In the genomic region with DNA sequence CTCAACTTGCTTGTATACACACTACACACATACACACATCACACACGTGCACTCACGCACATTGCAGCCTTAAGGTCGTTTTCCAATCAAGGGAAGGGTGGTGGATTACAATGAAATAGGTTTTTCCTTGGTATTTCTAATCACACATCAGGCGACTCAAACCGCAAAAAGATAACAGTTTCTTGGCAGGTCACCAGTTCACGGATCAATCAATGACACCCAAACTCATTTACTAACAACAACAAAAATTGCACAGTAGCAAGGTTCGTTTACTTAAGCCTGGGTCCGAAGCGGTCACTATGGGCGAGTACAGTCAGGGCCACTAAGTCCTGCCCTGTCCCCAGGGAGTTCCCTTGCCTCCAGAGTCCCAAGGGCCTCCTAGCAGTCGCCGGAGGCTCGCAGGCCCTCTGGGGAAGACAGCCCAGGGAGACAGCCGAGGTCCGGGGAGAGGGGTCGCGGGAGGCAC, we compare ENCODE assay signal across 8 mouse cellular contexts. TPM values are rescaled to one million over a fixed set of nuclear protein-coding genes. Genes with fewer than 3 reads are reported as not detected.
DNase-seq lines count a peak whose midpoint lies in the region; ATAC-seq and TF ChIP-seq lines count a peak whose summit lies in the region.

No protein-coding gene starts in this region.

- peak overlapping the region; percentile 97 for H3K4me3 ChIP-seq in left cerebral cortex, adult 2 months
- H3K4me3 ChIP-seq in embryonic facial prominence, embryonic 10.5 days: peak overlapping the region; percentile 87
- H3K4me3 ChIP-seq in intestine, embryonic 15.5 days (replicated peaks): peak overlapping the region; percentile 88

- H3K36me3 ChIP-seq in embryonic facial prominence, embryonic 10.5 days (replicated peaks): 0 out of 2 replicates have a peak, but pooled peaks cover 3% of the 10 kb centered on the region
- H3K36me3 ChIP-seq in intestine, embryonic 15.5 days: no peaks in the 10 kb centered on the region

- no peak for TF ChIP-seq CTCF in left cerebral cortex, adult 2 months (IDR thresholded peaks at IDR 0.05)

- peak overlapping the region; percentile 78 for H3K9ac ChIP-seq in intestine, embryonic 15.5 days

- peaks cover 29% of the 10 kb centered on the region for H3K4me1 ChIP-seq in embryonic facial prominence, embryonic 10.5 days
- H3K4me1 ChIP-seq in intestine, embryonic 15.5 days (replicated peaks): peaks cover 9% of the 10 kb centered on the region; the same call in 1 of the 2 replicates

- intact Hi-C loops in left cerebral cortex, adult 2 months (cut with DNase I): loop anchor here (5.0 to 10.0 kb wide), 2 partner anchors 146 to 969 kb away; partner anchors contain the start of gene Gpbp1
- intact Hi-C loops in left cerebral cortex, postnatal 25 days (cut with DNase I): loop anchor here (5.0 kb wide), 1 partner anchor 131 kb away; no protein-coding TSS in a partner anchor

- H3K27ac ChIP-seq in left cerebral cortex, adult 2 months: peak overlapping the region; percentile 76
- H3K27ac ChIP-seq in embryonic facial prominence, embryonic 10.5 days (replicated peaks): peak overlapping the region; percentile 92
- peak overlapping the region; percentile 82 for H3K27ac ChIP-seq in intestine, embryonic 15.5 days

- 3% methylated on average over 17 of the region's 17 CpGs for WGBS in embryonic facial prominence, embryonic 10.5 days
- 4% methylated on average over 17 of the region's 17 CpGs for WGBS in intestine, embryonic 15.5 days

- no peaks in the 10 kb centered on the region for H3K9me3 ChIP-seq in embryonic facial prominence, embryonic 10.5 days
- no peaks in the 10 kb centered on the region for H3K9me3 ChIP-seq in intestine, embryonic 15.5 days

- no peak for DNase-seq in left cerebral cortex, adult 2 months (ENCODE audit: extremely low spot score in 1 of 2, low spot score in 2 of 2)
- no peak for DNase-seq in left cerebral cortex, postnatal 25 days (ENCODE audit: low spot score in 2 of 2)
- no peak for DNase-seq in embryonic facial prominence, embryonic 10.5 days (ENCODE audit: low spot score)
- DNase-seq in naive thymus-derived CD4-positive, alpha-beta T cell, adult 2 months (ENCODE audit: low read depth): peak; percentile 55
- no peak for DNase-seq in adrenal gland, adult 2 months
- DNase-seq in cerebellum, postnatal 10 days: no peak
- DNase-seq in adrenal gland, postnatal 36 days: no peak

- peak overlapping the region; percentile 80 for H3K4me2 ChIP-seq in intestine, embryonic 15.5 days (replicated peaks)

- no peaks in the 10 kb centered on the region for H3K27me3 ChIP-seq in embryonic facial prominence, embryonic 10.5 days (replicated peaks; ENCODE audit: low read depth, poor library complexity, severe bottlenecking)
- H3K27me3 ChIP-seq in intestine, embryonic 15.5 days (replicated peaks): no peaks in the 10 kb centered on the region

- peak; percentile 88 for ATAC-seq in intestine, embryonic 15.5 days

RNA-seq across cellular contexts. Expression of gene Il6st, which starts 0.5 kb away (rescaled TPM):
- total RNA-seq in left cerebral cortex, adult 2 months (2021): 10 to 100 TPM; 73.3 to 80.1 TPM
- total RNA-seq in left cerebral cortex, postnatal 25 days (2021): 10 to 100 TPM; 85.9 to 91.3 TPM
- polyA plus RNA-seq in embryonic facial prominence, embryonic 10.5 days (2016; fragmentation: Nextera tagmentation; extraction: Ambion mirVana): 23.6 and 24.2 TPM in 2 replicates
- polyA plus RNA-seq in intestine, embryonic 15.5 days (2015; fragmentation: Nextera tagmentation; extraction: Ambion mirVana): 31.9 and 37.8 TPM in 2 replicates
- total RNA-seq in adrenal gland, adult 2 months (2021): 100 to 1,000 TPM; 339 to 355 TPM
- polyA plus RNA-seq in adrenal gland, adult 2 months (2012; rRNA removed): 27.8 and 44.4 TPM in 2 replicates
- 100 to 1,000 TPM; 350 to 409 TPM for total RNA-seq in adrenal gland, postnatal 36 days (2021)
